Mouse (Mus musculus) inflammation-experienced regulatory T-cells, adult 6 months (primary cell): ENCODE data around the gene Pifo. TPM values are rescaled to one million over a fixed set of nuclear protein-coding genes. Genes with fewer than 3 reads are reported as not detected.
"Not testable (repeated sequence)": the region's sequence is repeated elsewhere in the genome, so short reads cannot be mapped to it uniquely, and the experiment has no call there.

Source experiments
- ATAC-seq: one replicate; pipeline ENCODE4 v1.8.0; 2017
- polyA plus RNA-seq, 3 experiments: library from polyadenylated mRNA; unstranded; fragments of 100-300 nt; shearing (Covaris generic); gene quantifications; one replicate each; pipeline ENCODE4 v1.2.1; 2017

Gene Pifo
- under 1 TPM; 0.38 to 0.88 (median 0.83) TPM for polyA plus RNA-seq

DNA sequence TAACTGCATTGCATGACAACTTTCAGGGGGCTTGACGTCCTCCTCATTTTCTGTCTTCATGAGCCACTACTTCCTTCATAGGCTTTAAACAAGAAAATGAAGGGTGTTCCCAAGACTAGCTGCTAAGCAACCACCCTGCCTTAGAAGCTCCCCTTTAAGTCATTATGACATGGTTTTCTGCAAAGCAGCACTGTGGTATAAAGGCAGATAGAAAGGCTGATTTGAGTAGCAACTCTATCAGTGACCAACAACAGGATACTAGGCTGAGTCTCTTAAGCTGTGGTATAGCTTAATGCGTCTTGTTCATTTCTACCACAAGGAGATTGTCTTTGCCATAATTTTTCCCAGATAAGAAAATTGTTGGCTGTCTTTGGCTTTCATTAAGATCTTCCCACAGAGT lies at the start of gene Pifo:
Pifo (minus strand) TSS at position 101 of the 400 bp plus-strand sequence.
- ATAC-seq, result no peak

DNA sequence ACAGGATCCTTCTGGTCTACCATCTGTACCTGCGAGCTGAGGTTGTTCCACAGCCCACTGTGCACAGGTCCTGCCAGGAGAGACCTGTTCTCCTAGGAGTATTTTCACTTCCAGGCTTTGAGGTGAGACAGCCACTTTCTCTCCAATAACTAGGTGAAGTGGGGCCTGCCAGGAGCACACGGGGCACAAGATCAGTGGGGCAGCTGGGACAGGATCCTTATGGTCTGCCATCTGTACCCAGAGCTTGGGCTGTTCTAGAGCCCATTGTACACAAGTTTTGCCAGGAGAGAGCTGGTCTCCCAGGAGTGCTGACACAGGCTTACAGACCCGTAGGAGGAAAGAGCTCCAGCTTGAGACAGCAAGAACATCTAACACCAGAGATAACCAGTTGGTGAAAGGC lies 43.5 kb upstream of the Pifo start:
- ATAC-seq, result no peak

DNA sequence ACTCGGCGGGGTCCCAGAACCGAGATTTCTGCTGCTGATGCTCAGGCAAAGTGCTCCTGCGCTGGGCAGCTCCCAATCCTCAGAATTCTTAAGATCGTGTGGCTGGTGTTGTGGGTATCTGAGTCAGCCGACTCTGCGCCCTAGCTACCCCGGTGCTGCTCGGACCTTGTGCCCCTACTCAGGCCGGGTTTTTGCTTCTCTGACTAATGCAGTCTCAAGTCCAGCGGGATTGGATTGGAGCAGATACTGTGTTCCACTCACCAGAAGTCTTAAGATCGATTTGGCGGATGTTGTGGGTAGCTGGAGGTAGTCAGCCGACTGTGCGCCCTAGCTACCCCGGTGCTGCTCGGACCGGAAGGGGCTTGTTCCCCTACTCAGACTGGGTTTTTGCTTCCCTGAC lies 37.5 kb upstream of the Pifo start:
- ATAC-seq, result no peak

DNA sequence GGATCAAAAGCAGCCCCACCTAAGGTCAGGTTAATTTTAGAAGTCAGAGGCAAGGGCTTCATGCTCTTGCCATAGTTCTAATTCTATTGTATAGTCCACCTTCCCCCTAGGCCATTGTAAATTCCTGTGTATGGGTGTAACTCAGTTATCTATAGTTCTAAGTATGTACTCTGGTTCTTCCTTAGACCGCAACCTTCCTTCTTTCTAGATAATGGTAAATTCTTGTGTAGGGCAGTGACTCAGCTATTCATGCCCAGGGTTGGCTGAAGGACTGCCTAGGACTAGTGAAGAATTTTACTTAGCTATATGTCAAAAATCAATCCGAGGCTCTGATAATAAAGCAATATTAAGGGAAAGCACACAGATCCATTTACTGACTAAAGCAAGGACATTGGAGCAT lies 25.9 kb upstream of the Pifo start:
- ATAC-seq, result no peak

DNA sequence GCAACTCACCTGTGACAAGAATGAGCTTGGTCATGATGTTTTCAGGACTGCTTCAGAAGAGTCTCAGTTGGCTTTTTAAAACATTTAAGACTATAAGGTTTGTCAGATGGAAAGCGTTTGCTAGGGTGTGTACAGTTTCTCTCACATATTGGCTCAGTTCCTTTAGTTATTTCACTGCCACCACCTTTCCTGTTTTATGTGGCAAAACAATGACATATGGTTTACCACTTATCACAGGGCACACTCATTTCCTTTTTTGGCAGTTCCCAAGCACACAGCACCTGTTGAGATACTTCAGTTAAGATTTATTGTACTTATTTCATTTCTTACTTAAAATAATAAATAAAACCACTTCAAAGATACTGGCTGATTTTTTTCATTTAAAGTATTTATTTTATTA lies 18.3 kb upstream of the Pifo start, which contains the start of gene Chil5:
Chil5 (minus strand) TSS at position 34 of the 400 bp plus-strand sequence.
- no peak for ATAC-seq

DNA sequence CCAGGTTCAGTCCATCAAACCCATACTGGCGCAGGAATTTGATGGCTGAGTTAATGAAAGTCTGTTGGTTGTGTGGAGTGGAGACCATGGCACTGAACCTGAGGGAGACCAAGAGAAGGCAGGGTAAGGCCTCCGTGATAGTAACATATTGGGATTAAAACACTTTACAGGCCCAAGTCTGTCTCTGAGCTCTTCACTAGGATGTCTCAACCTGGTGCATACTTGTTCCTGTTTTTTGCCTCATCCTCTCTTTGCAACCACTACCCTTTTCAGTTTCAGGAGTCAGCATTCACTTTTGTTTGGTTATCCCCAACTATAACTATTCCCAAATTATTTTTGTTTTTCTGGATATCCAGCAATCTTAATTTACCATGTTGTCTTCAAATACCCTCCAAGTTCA lies 9.7 kb upstream of the Pifo start:
- no peak for ATAC-seq

DNA sequence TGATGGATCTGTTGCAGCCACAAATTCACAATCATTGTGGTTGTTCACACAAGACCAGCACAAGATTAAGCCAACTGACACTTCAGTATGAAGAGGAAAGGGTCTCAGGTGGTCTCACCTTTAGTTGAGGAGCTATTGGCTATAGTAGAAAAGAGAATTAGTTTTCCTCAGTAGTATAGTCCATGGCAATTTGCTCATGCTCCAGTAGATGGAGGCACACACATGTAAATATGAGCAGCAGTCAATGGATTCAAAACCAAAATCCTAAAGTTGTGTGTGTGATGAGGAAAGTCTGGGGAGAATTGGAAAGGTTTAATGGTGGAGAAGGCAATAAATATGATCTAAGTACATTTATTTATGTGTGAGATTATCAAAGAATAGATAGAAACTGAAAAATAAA lies 7.4 kb upstream of the Pifo start:
- ATAC-seq, result no peak

DNA sequence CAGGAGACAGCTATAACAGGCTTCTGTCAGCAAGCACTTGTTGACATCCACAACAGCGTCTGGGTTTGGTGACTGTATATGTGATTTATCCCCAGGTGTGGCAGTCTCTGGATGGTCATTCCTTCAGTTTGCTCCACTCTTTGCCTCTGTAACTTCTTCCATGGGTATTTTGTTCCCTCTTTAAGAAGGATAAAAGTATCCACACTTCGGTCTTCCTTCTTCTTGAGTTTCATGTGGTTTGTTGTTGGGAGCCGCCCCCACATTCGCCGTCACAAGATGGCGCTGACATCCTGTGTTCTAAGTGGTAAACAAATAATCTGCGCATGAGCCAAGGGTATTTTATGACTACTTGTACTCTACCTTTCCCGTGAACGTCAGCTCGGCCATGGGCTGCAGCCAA lies 11.1 kb downstream of the Pifo start:
- not testable (repeated sequence) for ATAC-seq

DNA sequence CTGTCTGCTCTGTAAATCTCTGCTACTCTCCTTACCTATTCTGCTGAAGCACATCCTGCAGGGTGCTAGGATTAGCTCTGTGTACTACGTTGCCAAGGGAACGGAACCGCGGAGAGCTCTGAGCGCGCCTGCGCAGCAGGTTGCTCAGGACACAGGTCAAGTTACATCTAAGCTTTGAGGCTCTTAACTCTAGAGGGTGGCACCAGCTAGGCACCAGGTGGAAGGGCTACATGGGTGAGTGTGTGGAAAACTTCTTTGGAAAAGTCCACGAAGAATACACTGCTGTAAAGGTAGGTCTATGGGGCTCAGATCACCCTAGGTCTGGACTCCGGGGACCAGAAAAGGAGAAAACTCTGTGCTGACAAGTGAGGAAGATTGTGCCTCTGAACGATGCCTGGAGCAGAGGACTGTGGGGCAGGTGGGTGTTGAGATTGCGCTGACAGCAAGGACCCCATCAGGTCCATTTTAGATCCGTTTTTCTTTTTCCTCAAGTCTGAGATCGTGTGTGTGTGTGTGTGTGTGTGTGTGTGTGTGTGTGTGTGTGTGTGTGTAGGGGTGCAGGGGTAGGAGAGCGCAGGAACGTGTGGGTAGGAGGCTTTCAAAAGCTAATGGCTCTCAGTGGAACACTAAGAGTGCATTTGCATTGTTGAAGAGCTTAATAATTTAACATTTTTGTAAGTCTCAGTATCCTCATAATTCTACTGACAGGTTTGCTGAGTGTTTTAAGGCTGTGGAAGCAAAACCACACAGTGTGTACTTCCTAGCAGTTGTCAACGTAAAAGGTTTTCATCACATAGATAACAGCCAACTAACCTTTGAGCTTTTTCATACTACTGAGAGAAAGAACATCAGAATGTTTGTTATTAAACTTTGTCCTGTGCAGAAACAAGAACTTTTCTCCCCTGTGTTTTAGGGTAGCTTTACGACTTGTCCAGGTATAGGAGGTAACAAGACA lies 12.8 kb downstream of the Pifo start:
- peak; percentile 93 for ATAC-seq

DNA sequence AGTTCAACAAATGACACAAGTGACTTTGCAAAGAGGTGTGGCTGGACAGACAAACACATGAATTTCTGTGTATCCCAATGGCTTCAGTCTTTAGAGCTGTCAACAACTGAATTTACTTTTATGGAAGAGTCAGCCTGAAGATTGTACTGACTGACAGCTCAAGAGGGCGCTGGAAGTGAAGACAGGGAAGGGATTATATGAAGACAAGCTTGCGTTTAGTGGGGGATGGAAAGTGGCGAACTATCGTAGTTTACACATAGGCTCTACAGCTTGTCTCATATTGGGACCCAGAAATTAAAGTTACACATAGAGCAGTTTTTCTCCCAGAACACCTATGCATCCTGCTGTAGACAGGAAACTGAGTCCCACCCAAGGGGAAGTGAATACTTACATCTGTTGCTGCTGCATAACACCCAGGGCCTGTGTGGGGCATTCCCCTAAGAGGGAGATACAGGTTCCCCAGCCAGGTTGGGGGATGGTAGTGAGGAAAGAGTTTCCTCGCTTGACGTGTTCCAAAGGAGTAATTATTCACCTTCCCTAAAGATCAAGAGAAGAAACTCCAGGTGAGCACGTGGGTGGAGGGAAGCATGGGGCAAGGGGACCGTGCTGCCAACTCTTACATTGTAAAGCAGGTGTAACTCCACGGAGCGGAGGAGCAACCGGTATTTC lies 13.6 kb downstream of the Pifo start:
- no peak for ATAC-seq

DNA sequence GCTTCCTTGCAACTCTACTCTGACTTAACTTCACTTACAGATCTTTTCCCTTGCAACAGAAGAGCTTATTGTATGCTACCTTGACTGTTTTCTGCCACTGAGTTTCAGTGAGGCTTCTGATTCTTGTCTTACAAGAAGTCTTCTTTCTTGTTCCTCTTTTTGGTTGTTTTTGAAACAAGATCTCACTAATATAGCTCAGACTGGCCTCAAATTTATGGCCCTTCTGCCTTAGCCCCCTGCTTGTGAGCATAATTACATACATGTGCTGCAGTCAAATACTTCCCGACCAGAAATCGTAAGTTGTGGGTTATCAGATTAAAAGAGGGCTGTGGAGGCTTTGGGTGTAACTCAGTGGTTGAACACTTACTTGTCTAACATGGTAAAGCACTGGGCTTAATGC lies 19.7 kb downstream of the Pifo start:
- ATAC-seq, result no peak

DNA sequence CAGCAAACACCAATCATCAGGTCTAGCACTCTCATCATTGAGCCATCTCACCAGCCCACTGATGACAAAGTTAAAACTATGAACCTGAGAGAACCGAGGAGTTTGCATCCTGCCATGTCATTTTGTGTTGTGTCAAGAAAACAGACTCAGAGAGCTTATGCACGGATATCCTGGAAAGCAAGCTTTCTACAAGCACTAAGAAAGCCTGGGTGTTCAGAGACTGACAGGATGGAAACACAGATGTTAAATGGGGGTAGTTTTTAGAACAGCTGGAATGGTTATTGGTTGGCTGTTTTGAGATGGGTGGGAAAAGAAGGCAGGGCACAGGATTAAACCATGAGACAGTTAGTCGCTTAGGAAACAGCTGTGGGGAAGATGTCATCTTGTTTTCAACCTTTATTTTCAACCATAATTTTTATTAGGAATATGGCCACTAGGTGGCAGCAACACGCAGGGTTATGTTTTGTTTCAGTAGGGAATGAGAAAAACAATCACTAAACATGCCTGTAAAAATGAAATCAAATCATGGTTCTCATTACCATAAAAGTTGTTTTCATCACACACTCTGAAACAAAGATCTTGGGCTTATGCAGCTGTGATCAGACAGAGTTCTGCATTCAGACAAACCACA lies 22.7 kb downstream of the Pifo start:
- peak; percentile 60 for ATAC-seq

DNA sequence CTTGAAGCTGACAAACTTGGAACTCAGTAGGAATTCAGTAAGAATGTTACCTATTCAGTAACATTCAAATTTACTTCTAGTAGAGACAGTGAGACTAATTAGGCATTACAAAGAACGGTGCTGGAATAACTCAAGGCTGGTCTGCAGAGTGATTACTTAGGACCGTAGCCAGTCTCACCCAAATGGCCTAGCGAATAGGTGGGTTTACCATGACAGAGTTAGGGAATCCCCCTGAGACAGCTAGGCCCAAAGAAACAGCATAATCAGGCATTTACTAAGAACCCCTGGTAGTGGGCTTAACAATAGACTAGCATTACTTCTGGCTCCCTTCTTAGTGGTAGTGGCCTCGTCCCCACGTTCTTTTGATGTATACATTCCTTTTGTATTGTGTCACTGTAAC lies 24.8 kb downstream of the Pifo start:
- ATAC-seq, result not testable (repeated sequence)

DNA sequence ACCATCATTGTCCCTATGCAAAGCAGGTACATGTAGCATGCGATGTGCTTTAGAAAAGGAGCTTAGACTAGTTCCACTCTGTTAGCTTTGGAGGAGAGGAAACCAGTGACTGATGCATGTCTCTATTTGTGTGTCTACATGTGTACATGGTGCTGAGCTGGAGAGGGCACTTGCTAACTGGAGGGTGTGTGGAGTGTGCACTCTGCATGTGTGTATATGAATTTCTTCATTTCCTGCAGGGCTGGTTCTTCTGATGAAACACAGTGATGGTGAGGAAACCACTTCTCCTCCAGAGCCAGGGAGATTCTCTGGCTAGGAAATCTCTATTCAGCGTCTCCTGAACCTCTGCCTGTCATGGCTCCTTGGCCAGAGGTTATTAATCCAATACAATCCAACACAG lies 40.3 kb downstream of the Pifo start:
- no peak for ATAC-seq

DNA sequence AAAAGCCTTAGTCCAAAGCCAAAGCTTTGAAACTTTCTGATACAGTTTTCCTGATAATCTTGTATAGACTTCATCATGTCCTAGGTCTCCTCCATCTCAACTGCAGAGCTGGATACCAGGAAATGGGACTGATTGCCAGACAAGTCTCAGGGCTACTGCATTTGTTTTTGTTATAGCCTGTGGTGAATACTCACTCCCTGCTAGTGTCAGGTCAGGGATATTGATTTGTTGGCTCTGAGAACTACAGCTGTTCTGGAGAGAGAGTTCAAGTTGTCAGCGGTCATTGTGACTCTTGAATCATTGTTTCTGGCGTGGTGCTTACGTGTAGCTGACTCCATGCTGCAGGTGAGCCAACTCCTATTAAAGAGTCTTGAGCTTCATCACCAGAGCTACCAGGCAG lies 41.0 kb downstream of the Pifo start, which contains the start of gene Ovgp1:
Ovgp1 (plus strand) TSS at position 301 of the 400 bp plus-strand sequence.
- ATAC-seq, result no peak

DNA sequence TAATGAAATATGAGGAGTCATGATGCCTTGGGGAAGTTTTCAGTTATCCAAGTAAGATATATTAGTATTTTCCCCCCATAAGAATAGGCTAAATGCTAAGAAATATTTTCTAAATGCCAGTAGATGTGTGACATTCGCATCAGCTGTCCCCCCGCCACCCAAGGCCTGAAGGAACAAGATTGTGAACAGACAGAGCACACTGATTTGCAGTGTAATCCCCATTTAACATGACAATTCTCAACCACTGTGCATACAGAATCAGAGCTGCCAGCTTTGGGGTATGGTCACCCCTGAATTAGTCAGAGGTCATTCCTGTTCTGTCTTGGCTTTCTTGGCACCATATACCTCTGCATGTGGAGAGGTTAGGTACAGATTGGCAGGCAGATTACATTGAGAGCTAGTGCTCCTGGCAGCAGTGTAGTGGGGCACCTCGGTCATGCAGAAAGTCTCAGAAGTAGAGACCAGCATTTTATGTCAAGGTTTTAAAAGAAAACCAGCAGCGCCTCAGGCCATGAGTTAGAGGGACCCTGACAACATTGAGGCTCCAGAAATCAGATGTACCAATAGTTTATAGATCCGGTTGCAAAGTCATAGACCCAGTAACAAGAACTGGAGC lies 42.5 kb downstream of the Pifo start:
- no peak for ATAC-seq

DNA sequence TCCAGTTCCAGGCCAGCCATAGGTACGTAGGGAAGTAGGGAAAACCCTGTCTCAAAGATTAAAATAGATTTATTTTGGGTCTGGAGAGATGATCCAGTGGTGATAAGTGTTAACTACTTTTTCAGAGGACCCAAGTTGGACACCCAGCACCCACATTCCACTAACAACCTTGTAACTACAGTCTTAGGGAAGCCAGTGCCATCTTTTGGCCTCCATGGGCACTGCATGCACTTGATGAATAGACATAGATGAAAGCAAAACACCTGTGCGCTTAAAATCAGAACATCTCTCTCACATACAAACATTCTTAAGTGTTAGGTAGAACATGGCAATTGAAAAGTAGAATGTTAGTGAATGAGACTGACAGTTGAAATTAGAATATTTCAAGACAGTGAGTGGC lies 53.7 kb downstream of the Pifo start:
- no peak for ATAC-seq

DNA sequence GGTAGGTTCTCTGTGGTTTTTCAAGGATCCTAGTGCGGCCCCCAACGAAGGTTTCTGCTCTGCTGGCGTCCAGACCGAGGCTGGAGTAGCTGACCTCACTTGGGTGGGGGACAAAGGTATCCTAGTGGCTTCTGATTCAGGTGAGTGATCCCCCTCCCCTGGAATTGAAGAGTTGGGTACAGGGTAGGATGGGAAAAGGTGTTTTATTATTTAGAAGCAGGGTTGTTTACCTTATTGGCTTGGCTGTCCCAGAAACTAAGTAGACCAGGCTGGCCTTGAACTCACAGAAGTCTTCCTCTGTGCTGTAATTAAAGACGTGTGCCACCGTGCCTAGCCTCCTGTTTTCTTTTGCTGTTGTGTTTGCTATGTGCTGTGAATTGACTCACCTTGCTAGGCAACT lies 54.4 kb downstream of the Pifo start, which contains the start of gene Atp5f1:
Atp5f1 (minus strand) TSS at position 101 of the 400 bp plus-strand sequence.
- no peak for ATAC-seq

DNA sequence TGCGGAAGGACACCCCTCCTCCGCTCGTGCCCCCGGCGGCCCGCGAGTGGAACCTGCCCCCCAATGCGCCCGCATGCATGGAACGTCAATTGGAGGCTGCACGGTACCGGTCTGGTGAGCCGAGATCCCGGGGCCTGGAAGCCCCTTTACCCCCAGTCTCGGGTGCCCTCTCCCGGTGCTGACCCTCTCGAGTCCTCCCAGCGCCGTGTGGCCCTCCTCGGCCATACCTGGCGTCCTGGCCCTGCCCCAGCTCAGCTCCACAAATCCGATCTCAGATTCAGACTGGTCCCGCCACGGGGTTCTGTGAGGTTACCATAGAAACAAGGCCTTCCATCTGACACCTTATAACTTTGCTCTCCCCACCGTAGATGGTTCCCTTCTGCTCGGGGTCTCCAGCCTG lies 54.9 kb downstream of the Pifo start:
- peak; percentile 8 for ATAC-seq

DNA sequence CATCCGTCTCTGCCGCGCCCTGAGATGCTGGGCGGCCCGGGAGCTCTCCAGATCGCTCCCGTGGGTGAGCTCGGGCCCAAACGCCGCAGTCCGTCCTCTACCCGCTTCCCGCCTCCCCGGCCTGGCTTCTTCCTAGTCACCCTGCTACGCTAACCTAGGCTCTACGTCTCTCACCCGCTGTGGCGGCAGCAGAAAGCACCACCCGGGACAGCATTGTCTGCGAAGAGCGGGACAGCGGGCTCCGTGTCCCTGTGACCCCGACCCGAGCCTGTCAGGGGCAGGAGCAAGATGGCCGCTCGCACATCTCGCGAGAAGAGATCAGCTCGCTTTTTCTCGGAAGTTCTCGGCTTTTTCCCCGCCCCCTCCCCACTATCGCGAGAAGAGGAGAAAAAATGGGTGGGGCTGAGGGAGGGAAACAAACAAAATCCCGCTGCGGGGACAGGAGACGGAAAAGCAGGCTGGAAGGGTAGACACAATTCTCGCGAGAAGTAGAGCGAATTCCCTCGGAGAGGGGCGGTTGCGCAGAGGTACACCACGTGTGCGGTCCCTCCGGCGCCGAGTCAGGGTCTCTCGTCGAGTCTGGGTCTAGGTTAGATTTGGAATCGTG lies 55.4 kb downstream of the Pifo start, which contains the start of gene Wdr77:
Wdr77 (plus strand) TSS at position 396 of the 607 bp plus-strand sequence.
- peak; percentile 93 for ATAC-seq

DNA sequence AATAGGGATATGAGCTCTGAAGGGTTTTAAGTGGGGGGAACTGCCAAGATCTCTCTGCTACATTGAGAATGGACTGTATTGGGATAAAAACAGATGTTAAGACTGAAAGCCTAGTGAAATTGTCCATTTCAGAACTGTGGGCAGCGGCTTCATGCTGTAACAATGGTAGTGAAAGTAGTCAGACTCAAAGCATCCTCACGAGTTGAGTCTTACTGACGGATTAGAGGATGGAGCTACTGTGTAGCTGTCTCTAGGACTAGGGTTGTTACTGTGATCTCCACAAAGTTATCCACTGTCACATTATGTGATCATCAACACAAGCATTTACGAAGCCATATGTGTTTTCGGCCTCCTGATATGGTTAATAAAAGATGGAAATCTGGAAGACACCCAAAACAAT lies 56.2 kb downstream of the Pifo start:
- no peak for ATAC-seq

DNA sequence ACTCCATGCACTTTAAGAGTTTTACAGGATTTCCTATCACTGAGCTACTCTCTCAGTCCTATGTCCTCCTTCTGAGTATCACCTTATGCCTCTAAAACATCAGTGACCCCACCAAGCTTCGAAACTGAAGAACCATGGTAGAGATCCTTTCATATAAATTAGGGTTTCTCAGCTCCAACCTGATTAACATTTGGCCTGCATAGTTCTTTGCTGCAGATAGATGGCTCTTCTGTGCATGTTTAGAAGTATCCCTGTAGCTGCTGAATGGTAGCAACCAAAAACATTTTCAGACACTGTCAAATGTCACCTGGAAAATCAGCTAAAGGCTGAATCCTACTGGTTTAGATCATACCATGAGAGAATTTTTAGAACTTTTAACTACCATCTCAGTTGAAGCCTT lies 57.2 kb downstream of the Pifo start:
- ATAC-seq, result no peak
